Comparison of ENCODE assay signal across 10 mouse cellular contexts in the genomic region with DNA sequence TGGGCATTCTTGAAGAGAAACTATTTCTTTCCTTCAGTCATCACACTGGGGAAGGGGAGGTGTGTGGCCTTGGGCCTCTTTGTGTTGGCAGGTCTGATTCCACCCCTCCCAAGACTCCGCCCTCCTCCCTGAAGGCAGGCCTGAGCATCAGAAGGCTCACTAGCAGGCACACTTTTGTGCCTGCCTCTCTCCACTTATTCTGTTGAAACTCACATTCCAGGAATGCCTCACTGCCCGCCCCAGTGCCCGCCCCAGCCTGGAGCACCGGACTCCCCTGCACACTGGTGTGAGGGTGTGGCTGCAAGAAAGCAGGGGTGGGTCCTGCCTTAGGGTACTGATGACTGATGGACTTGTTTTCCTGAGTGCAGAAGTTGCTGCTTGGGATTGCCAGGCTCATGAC. TPM values are rescaled to one million over a fixed set of nuclear protein-coding genes. Genes with fewer than 3 reads are reported as not detected.
DNase-seq lines count a peak whose midpoint lies in the region; ATAC-seq and TF ChIP-seq lines count a peak whose summit lies in the region.
"Had no signal": no experiment of that assay in that cellular context is flagged by ENCODE, and none has a peak within 500 bp of the region (broad histone marks: within the 10 kb centered on the region; RNA-seq: fewer than 3 reads in every experiment).

No protein-coding gene starts in this region.

- ATAC-seq in heart, postnatal 0 days (ENCODE audit: insufficient read depth, low read depth), result peak; percentile 29
- peak; percentile 81 for ATAC-seq in stomach, embryonic 14.5 days (ENCODE audit: insufficient number of reproducible peaks, insufficient read depth, low FRiP score, low read depth)

- H3K4me3 ChIP-seq in heart, postnatal 0 days (ENCODE audit: low read depth, low read length), result no peak overlapping the region
- no peak overlapping the region for H3K4me3 ChIP-seq in stomach, embryonic 14.5 days (ENCODE audit: low read depth, low read length)

- DNase-seq in heart, postnatal 0 days (ENCODE audit: low spot score), result no peak
- no peak for DNase-seq in heart, postnatal 14 days
- DNase-seq in embryo, embryonic 11 days, result peak; percentile 47
- peak; percentile 41 to 68 for DNase-seq in kidney, postnatal 25 days
- DNase-seq in spleen, adult 18-20 months, result no peak
- no peak for DNase-seq in right cerebral cortex, postnatal 10 days (ENCODE audit: low spot score in 2 of 2)
- DNase-seq in natural killer cell, adult 2 months (ENCODE audit: low spot score in 2 of 2), result no peak
- DNase-seq: retina, postnatal 1 day had no signal

- H3K4me1 ChIP-seq in heart, postnatal 0 days (ENCODE audit: control insufficient read depth, insufficient read depth), result peaks cover 14% of the 10 kb centered on the region
- peaks cover 18% of the 10 kb centered on the region; the same call in 1 of the 2 replicates for H3K4me1 ChIP-seq in stomach, embryonic 14.5 days (ENCODE audit: control insufficient read depth, insufficient read depth, low read length)

- peaks cover 22% of the 10 kb centered on the region for H3K36me3 ChIP-seq in heart, postnatal 0 days (replicated peaks; ENCODE audit: control insufficient read depth, insufficient read depth, low read length)
- H3K36me3 ChIP-seq in stomach, embryonic 14.5 days (ENCODE audit: control insufficient read depth, insufficient read depth, low read length), result no peaks in the 10 kb centered on the region

- no peaks in the 10 kb centered on the region for H3K9me3 ChIP-seq in heart, postnatal 0 days (replicated peaks; ENCODE audit: control insufficient read depth, low read length)
- H3K9me3 ChIP-seq in stomach, embryonic 14.5 days (ENCODE audit: control insufficient read depth, low read depth, low read length), result no peaks in the 10 kb centered on the region

- no peak overlapping the region for H3K4me2 ChIP-seq in heart, postnatal 0 days (ENCODE audit: low read depth, low read length)
- H3K4me2 ChIP-seq in stomach, embryonic 14.5 days (replicated peaks; ENCODE audit: low read depth, low read length), result no peak overlapping the region

- H3K27me3 ChIP-seq in heart, postnatal 0 days (ENCODE audit: control insufficient read depth, insufficient read depth, low read length), result no peaks in the 10 kb centered on the region
- H3K27me3 ChIP-seq in stomach, embryonic 14.5 days (ENCODE audit: control insufficient read depth, insufficient read depth, low read length), result no peaks in the 10 kb centered on the region

- no peak overlapping the region for H3K9ac ChIP-seq in heart, postnatal 0 days (replicated peaks; ENCODE audit: low read depth, low read length)
- H3K9ac ChIP-seq in stomach, embryonic 14.5 days (replicated peaks; ENCODE audit: low read depth, low read length), result no peak overlapping the region

- WGBS in heart, postnatal 0 days, result 37% methylated on average over 4 of the region's 4 CpGs
- WGBS in stomach, embryonic 14.5 days, result 31% methylated on average over 4 of the region's 4 CpGs

- TF ChIP-seq CTCF in heart, postnatal 0 days (IDR thresholded peaks at IDR 0.05; ENCODE audit: low read depth), result no peak

- intact Hi-C loops in heart, postnatal 14 days (cut with DNase I), result no loop called here

- TF ChIP-seq EP300 in heart, postnatal 0 days (IDR thresholded peaks at IDR 0.05; ENCODE audit: low read depth), result no peak

- H3K27ac ChIP-seq in heart, postnatal 0 days (ENCODE audit: low read depth), result no peak overlapping the region
- H3K27ac ChIP-seq in stomach, embryonic 14.5 days (ENCODE audit: low read length), result no peak overlapping the region

RNA-seq across cellular contexts. Expression of a gene that starts 46.5 kb away (rescaled TPM):
- total RNA-seq in heart, postnatal 0 days (2014; rRNA removed; ENCODE audit: low replicate concordance), result 79.7 and 97.9 TPM in 2 replicates
- 86.1 and 95.2 TPM in 2 replicates for polyA plus RNA-seq in heart, postnatal 0 days (2015; fragmentation: Nextera tagmentation; extraction: Ambion mirVana)
- total RNA-seq in heart, postnatal 14 days (2021), result 100 to 1,000 TPM; 151 to 162 TPM
- polyA plus RNA-seq in stomach, embryonic 14.5 days (2014; fragmentation: Nextera tagmentation; extraction: Ambion mirVana), result 10.2 and 14.7 TPM in 2 replicates

RNA-seq across cellular contexts. Expression of a gene that starts 49.5 kb away (rescaled TPM):
- not detected in 2 replicates for total RNA-seq in heart, postnatal 0 days (2014; rRNA removed; ENCODE audit: low replicate concordance)
- polyA plus RNA-seq in heart, postnatal 0 days (2015; fragmentation: Nextera tagmentation; extraction: Ambion mirVana), result not detected in 2 replicates
- under 1 TPM in 1 of 2 experiments, not detected in 1; 0.12 TPM for total RNA-seq in heart, postnatal 14 days (2021)
- polyA plus RNA-seq in stomach, embryonic 14.5 days (2014; fragmentation: Nextera tagmentation; extraction: Ambion mirVana), result 7.4 and 10.9 TPM in 2 replicates
- total RNA-seq: megakaryocyte progenitor cell, adult 5-6 weeks had no signal

Comparison
In these comparisons a context has a peak if more than half of its experiments do, and no peak if none do; other contexts are left out.
1. DNase-seq: peak in embryo, embryonic 11 days (single experiment) and kidney, postnatal 25 days (2 of 2); none in heart, postnatal 0 days (single experiment), heart, postnatal 14 days (0 of 2), spleen, adult 18-20 months (0 of 2), right cerebral cortex, postnatal 10 days (0 of 2) and natural killer cell, adult 2 months (0 of 2).